Mouse (Mus musculus): ENCODE data around the gene Fgfr2. TPM values are rescaled to one million over a fixed set of nuclear protein-coding genes. Genes with fewer than 3 reads are reported as not detected.

The Fgfr2 gene
- polyA plus RNA-seq, 1 experiment from 2014 or later = 110 TPM

DNA sequence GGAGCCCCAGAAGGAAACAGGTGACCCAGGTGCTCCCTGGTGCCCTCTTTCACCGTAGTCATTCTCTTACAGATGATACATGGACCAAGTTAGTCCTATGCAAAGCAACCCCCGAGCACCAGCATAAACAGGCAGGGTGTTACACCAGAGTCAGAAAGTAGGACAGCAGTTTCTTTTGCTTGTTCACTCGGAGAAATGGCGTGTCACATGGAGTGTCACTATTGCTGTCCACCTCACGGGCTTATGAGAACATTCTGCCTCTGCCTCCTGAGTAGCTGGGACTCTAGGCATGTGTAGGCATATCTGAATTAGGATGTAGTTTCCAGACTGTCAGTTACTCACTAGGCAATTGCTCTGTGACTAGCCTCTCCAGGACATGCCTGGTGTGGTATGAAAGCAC is 1109.2 kb downstream of the Fgfr2 start:
- ATAC-seq = no peak
- WGBS = 78% methylated on average over 5 of the region's 5 CpGs
- no peaks in the 10 kb centered on the region for H3K9me3 ChIP-seq (ENCODE audit: low read length)
- no peak for TF ChIP-seq CTCF (IDR thresholded peaks at IDR 0.05)
- no peak for TF ChIP-seq EP300 (IDR thresholded peaks at IDR 0.05)
- no peaks in the 10 kb centered on the region for H3K4me1 ChIP-seq (ENCODE audit: insufficient read depth, low read depth, low read length)
- H3K4me2 ChIP-seq (replicated peaks; ENCODE audit: low read depth, low read length) = no peak overlapping the region
- H3K4me3 ChIP-seq (ENCODE audit: low read depth, low read length) = no peak overlapping the region
- no peak for DNase-seq (ENCODE audit: low spot score)
- no peak overlapping the region for H3K9ac ChIP-seq (replicated peaks; ENCODE audit: low read depth)
- H3K27me3 ChIP-seq (replicated peaks; ENCODE audit: insufficient read depth, low read length) = no peaks in the 10 kb centered on the region
- no peak overlapping the region for H3K27ac ChIP-seq (ENCODE audit: low read length)
- H3K36me3 ChIP-seq (ENCODE audit: insufficient read depth, low read length) = no peaks in the 10 kb centered on the region

DNA sequence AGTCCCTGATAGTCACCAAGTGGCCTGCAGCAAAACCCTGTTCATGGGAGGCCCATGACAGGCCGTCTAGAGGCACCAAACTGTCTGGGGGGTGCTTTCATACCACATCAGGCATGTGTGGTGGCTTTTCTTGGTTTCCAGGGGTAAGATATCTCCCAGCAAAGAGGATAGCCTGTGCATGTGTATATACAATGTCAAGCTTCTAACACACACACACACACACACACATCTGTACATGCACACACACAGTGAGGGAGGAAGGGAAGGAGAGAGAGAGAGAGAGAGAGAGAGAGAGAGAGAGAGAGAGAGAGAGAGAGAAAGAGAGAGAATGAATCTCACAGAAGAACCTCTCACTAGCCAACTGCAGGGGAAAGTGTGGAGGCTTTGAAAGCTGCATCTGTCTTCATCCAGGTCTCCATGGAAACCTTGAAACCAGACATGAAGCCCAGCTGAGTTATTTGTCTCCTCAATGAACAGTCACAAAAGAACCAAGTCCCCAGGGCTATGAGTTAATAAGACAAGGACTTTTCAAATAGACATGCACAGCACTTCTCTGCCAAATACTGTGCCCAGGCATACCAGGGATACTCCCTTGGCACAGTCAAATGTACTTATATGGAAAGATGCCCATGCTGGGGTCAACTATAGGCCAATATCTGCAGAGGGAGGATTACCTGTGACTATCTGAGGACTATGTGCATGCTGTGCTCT is 1110.0 kb downstream of the Fgfr2 start:
- Histone ChIP-seq H3K9me3 (ENCODE audit: low read length) (no peaks in the 10 kb centered on the region), H3K4me3 (ENCODE audit: low read depth, low read length) (no peak overlapping the region), H3K27me3 (replicated peaks; ENCODE audit: insufficient read depth, low read length) (no peaks in the 10 kb centered on the region), H3K9ac (replicated peaks; ENCODE audit: low read depth) (no peak overlapping the region), H3K4me2 (replicated peaks; ENCODE audit: low read depth, low read length) (no peak overlapping the region), H3K36me3 (ENCODE audit: insufficient read depth, low read length) (no peaks in the 10 kb centered on the region), H3K27ac (ENCODE audit: low read length) (no peak overlapping the region), H3K4me1 (ENCODE audit: insufficient read depth, low read depth, low read length) (no peaks in the 10 kb centered on the region)
- 35% methylated on average over 1 of the region's 1 CpGs for WGBS
- no peak for DNase-seq (ENCODE audit: low spot score)
- TF ChIP-seq CTCF (IDR thresholded peaks at IDR 0.05) (no peak), EP300 (IDR thresholded peaks at IDR 0.05) (no peak)
- ATAC-seq = no peak

DNA sequence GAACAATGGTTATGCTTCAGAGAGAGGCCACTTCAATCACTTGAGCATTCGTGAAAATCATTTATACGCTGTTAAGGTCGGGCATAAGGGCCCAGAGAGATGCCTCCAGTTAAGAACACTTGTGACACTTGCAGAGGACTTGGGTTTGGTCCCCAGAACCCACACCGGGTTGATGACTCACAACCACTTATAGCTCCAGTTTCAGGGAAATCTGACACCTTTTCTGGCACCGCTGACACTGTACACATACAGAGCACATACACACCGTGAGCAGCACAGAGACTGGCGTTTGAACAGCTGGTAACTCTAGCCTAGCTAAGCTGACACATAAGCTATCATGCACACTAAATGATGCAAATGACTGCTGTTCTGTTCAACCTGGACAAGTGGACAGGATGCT is 1114.1 kb downstream of the Fgfr2 start:
- H3K27me3 ChIP-seq (replicated peaks; ENCODE audit: insufficient read depth, low read length) = no peaks in the 10 kb centered on the region
- H3K4me2 ChIP-seq (replicated peaks; ENCODE audit: low read depth, low read length) = no peak overlapping the region
- H3K36me3 ChIP-seq (ENCODE audit: insufficient read depth, low read length) = no peaks in the 10 kb centered on the region
- TF ChIP-seq EP300 (IDR thresholded peaks at IDR 0.05) (no peak), CTCF (IDR thresholded peaks at IDR 0.05) (no peak)
- 47% methylated on average over 7 of the region's 7 CpGs for WGBS
- H3K27ac ChIP-seq (ENCODE audit: low read length) = no peak overlapping the region
- peak; percentile 72 for ATAC-seq
- peak; percentile 60 for DNase-seq (ENCODE audit: low spot score)
- H3K4me3 ChIP-seq (ENCODE audit: low read depth, low read length) = no peak overlapping the region
- H3K9ac ChIP-seq (replicated peaks; ENCODE audit: low read depth) = no peak overlapping the region
- no peaks in the 10 kb centered on the region for H3K4me1 ChIP-seq (ENCODE audit: insufficient read depth, low read depth, low read length)
- H3K9me3 ChIP-seq (ENCODE audit: low read length) = no peaks in the 10 kb centered on the region

DNA sequence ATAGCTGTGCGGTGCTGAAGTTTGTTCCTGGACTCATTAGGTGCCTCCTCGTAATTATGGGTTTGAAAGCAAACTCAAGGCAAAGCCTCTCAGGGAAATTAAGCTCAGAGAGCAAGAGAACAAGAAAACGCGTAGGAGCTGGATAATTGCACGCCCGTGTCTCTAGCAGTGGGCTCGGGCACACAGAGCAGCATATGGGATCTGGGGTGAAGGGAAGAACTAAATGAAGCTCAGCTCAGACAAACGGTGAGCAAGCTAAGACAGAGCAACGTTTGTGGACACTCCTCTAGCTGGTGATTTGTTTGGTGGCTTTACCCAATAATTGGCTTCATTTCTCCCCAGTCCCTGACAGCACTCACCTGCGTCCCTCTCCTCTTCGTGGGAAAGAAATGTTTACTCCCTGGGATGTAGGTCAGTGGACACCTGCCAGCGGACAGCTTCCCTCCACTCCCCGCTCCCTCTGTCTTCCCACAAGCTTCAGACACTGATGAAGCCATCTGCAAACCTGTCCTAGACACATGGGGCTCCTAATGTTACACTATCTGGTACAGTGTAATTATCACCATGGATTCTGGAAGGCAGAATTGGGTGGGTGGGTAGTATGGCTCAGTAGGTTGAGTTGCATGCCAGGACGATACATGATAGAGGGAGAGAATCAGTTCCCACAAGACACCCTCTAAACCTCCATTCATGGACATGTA is 1117.0 kb downstream of the Fgfr2 start:
- ATAC-seq (no peak), DNase-seq (ENCODE audit: low spot score) (no peak)
- H3K9me3 ChIP-seq (ENCODE audit: low read length) = no peaks in the 10 kb centered on the region
- H3K36me3 ChIP-seq (ENCODE audit: insufficient read depth, low read length) = no peaks in the 10 kb centered on the region
- no peak overlapping the region for H3K4me3 ChIP-seq (ENCODE audit: low read depth, low read length)
- no peak overlapping the region for H3K27ac ChIP-seq (ENCODE audit: low read length)
- H3K27me3 ChIP-seq (replicated peaks; ENCODE audit: insufficient read depth, low read length) = no peaks in the 10 kb centered on the region
- no peak for TF ChIP-seq CTCF (IDR thresholded peaks at IDR 0.05)
- no peak for TF ChIP-seq EP300 (IDR thresholded peaks at IDR 0.05)
- no peaks in the 10 kb centered on the region for H3K4me1 ChIP-seq (ENCODE audit: insufficient read depth, low read depth, low read length)
- H3K9ac ChIP-seq (replicated peaks; ENCODE audit: low read depth) = no peak overlapping the region
- 69% methylated on average over 14 of the region's 14 CpGs for WGBS
- no peak overlapping the region for H3K4me2 ChIP-seq (replicated peaks; ENCODE audit: low read depth, low read length)

DNA sequence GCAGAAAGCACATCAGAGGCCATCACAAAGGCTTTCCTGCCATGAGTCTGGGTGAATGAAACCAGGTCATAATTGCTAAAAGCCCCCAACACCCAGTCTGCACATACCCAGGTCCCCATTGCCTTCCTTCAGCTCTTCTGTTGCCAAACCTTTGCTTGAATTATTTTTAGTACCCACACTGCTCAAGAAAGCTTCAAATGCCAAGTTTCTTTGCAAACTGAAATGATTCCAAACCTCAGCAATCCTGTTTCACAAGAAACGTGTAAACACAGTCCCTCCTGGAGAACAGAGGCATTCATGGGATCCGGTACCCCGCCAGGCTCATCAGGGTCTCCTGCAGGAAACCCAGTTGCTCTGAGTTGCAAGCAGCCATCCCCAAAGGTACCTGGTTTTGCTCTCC is 1130.3 kb downstream of the Fgfr2 start:
- Histone ChIP-seq H3K27me3 (replicated peaks; ENCODE audit: insufficient read depth, low read length) (no peaks in the 10 kb centered on the region), H3K4me1 (ENCODE audit: insufficient read depth, low read depth, low read length) (no peaks in the 10 kb centered on the region), H3K9me3 (ENCODE audit: low read length) (no peaks in the 10 kb centered on the region), H3K9ac (replicated peaks; ENCODE audit: low read depth) (no peak overlapping the region), H3K4me3 (ENCODE audit: low read depth, low read length) (no peak overlapping the region), H3K4me2 (replicated peaks; ENCODE audit: low read depth, low read length) (no peak overlapping the region), H3K36me3 (ENCODE audit: insufficient read depth, low read length) (no peaks in the 10 kb centered on the region), H3K27ac (ENCODE audit: low read length) (no peak overlapping the region)
- no peak for DNase-seq (ENCODE audit: low spot score)
- 61% methylated on average over 3 of the region's 3 CpGs for whole genome bisulfite sequencing
- TF ChIP-seq EP300 (IDR thresholded peaks at IDR 0.05) = no peak
- no peak for TF ChIP-seq CTCF (IDR thresholded peaks at IDR 0.05)
- no peak for ATAC-seq

DNA sequence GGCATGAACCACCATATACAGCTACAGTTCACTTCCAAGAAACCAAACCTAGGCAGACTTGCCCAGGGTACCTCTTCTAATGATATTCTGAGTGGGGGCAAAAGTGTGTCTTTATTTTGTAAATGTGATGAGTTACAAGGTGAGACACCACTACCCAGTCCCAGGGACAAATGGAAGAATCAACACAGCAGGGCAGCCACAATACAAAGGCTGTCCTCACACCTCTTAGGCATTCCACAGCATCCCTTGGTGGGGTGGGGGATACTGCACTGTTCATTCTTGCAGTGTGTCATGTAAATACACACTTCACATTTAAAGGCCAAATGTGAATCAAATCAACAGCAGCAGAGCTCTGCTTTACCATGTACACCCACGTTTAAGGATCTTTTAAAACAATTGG is 1130.9 kb downstream of the Fgfr2 start:
- H3K4me2 ChIP-seq (replicated peaks; ENCODE audit: low read depth, low read length) = no peak overlapping the region
- no peak for ATAC-seq
- H3K27me3 ChIP-seq (replicated peaks; ENCODE audit: insufficient read depth, low read length) = no peaks in the 10 kb centered on the region

More for the DNA sequence above, 1130.9 kb downstream of the Fgfr2 start:
- H3K4me1 ChIP-seq (ENCODE audit: insufficient read depth, low read depth, low read length) = no peaks in the 10 kb centered on the region
- WGBS = 41% methylated on average over 1 of the region's 1 CpGs
- no peak overlapping the region for H3K9ac ChIP-seq (replicated peaks; ENCODE audit: low read depth)
- no peaks in the 10 kb centered on the region for H3K9me3 ChIP-seq (ENCODE audit: low read length)
- no peak for DNase-seq (ENCODE audit: low spot score)
- no peak overlapping the region for H3K27ac ChIP-seq (ENCODE audit: low read length)
- H3K4me3 ChIP-seq (ENCODE audit: low read depth, low read length) = no peak overlapping the region
- no peak for TF ChIP-seq CTCF (IDR thresholded peaks at IDR 0.05)
- TF ChIP-seq EP300 (IDR thresholded peaks at IDR 0.05) = no peak
- H3K36me3 ChIP-seq (ENCODE audit: insufficient read depth, low read length) = no peaks in the 10 kb centered on the region
